Mouse (Mus musculus): ENCODE measurements around the gene Fam185a.
A peak's percentile ranks its signal among the peaks of the same experiment; 100 is the strongest.

DNA sequence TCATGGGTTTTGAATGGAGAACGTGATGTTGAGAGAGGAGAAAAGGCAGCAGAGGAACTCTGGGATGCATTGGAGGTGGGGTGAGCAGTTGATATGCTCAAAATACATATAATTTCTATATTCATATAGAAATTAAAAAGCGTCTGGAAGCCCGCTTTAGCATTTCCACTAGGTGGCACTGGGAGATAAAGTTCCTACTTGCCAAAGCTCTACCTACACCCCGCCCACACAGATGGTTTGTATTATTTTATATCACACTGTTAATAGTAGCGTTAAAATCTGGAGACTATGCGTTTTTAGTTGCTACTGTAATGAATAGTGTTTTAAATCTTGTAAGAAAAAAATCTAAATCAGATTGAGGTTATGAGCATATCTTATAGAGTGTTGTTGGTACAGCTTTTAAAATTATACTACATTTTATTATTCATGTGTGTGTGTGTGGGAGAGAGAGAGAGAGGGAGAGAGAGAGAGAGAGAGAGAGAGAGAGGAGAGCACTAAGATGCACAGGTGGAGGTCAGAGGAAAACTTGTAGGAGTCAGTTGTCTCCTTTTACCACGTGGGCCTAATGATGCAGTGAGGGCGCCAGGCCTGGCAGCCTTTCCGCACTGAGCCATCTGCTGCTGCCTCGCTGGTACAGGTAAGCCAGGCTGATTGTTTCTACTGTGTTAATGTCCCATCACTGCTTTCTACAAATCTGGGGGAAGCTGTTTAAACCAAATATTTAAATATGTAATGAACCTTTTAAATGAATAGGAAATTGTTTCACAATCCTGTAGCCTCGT is 9.6 kb downstream of the Fam185a start:
- TF ChIP-seq CTCF (IDR thresholded peaks at IDR 0.05) (peak; percentile 72), POLR2A (IDR thresholded peaks at IDR 0.05; ENCODE audit: insufficient read depth, low read depth, low read length) (no peak)
